Mouse (Mus musculus): ENCODE measurements around the gene Nr1h4.
"Not testable (repeated sequence)": the region's sequence is repeated elsewhere in the genome, so short reads cannot be mapped to it uniquely, and the experiment has no call there.

DNA sequence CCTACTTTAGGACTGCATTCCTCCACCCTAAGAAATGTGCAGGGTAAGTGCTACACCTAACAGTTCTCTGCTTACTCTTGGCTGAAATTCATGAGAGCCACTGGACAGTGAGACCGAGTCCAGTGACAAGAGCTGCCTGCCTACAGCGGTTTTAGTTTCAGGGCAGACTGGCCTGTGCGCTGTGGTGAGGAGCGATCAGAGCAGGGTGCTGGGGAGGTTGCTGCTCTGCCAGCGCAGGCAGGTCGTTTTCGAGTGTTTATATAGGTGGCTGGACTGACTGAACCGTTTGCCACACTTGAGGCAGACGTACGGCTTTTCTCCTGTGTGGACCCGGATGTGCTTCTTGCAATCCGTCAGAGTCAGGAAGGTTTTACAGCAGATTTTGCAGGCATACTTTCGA, 21.5 kb upstream of the Nr1h4 start:
- not testable (repeated sequence) for TF ChIP-seq CTCF, POLR2A (IDR thresholded peaks at IDR 0.05; ENCODE audit: extremely low read depth, insufficient read depth, low read length)

Data from cortical plate, adult 2 months (tissue).